Mouse (Mus musculus) hindbrain, embryonic 12.5 days (tissue): ENCODE data around the gene Dclre1c. TPM values are rescaled to one million over a fixed set of nuclear protein-coding genes. Genes with fewer than 3 reads are reported as not detected.
"Not testable (repeated sequence)": the region's sequence is repeated elsewhere in the genome, so short reads cannot be mapped to it uniquely, and the experiment has no call there.

Experiments used
- ATAC-seq: fragments of 200-750 bp; cut with Nextera tagmentation; 2 replicates; pipeline ENCODE4 v1.8.0; 2017; ENCODE audit warnings: moderate TSS enrichment; ENCODE audit not compliant: low FRiP score
- H3K27ac ChIP-seq: fragments of 300-500 bp; sonication (generic); 2 replicates; pipeline ENCODE4 v1.5.1; 2016; ENCODE audit warnings: mild to moderate bottlenecking
- H3K27me3 ChIP-seq: fragments of 300-500 bp; sonication (generic); 2 replicates; pipeline ENCODE4 v1.6.1; 2016; ENCODE audit warnings: mild to moderate bottlenecking
- H3K36me3 ChIP-seq: fragments of 300-500 bp; sonication (generic); 2 replicates; pipeline ENCODE4 v1.6.1; 2016; ENCODE audit warnings: mild to moderate bottlenecking
- H3K4me1 ChIP-seq: fragments of 300-500 bp; sonication (generic); 2 replicates; pipeline ENCODE4 v1.6.1; 2016
- H3K4me2 ChIP-seq: fragments of 300-500 bp; sonication (generic); replicated peaks from 2 replicates; pipeline ENCODE4 v1.6.1; 2016; ENCODE audit warnings: mild to moderate bottlenecking
- H3K4me3 ChIP-seq: fragments of 300-500 bp; sonication (generic); 2 replicates; pipeline ENCODE4 v1.5.1; 2016; ENCODE audit warnings: mild to moderate bottlenecking
- H3K9ac ChIP-seq: fragments of 300-500 bp; sonication (generic); 2 replicates; pipeline ENCODE4 v1.6.1; 2016; ENCODE audit warnings: mild to moderate bottlenecking, moderate library complexity
- H3K9me3 ChIP-seq: fragments of 300-500 bp; sonication (generic); replicated peaks from 2 replicates; pipeline ENCODE4 v1.6.1; 2016; ENCODE audit warnings: mild to moderate bottlenecking
- WGBS: fragments of 180-500 bp; shearing (Covaris S2); methylation state at CpG from one replicate; pipeline ENCODE4 v1.1.7; 2016; 5-methylcytosine and 5-hydroxymethylcytosine counted together
- polyA plus RNA-seq: library from polyadenylated mRNA; unstranded; fragments of >200 nt; fragmentation: Nextera tagmentation; extraction: Ambion mirVana; gene quantifications from 2 replicates; pipeline ENCODE4 v1.2.1, GENCODE M21; 2016

Gene Dclre1c
- 10.0 and 10.1 TPM in 2 replicates for polyA plus RNA-seq

GRCm38 (mm10) chr2:3423841-3424578 is at the start of gene Dclre1c:
Gene Dclre1c, plus strand, starts transcription at chr2:3424131.
- Histone ChIP-seq H3K36me3 (no peaks in the 10 kb centered on the region), H3K9me3 (no peaks in the 10 kb centered on the region), H3K4me2 (peak within 1 kb of the TSS; percentile 91), H3K9ac (peak within 1 kb of the TSS; percentile 73), H3K4me1 (peaks cover 15% of the 10 kb centered on the region), H3K27ac (no peak within 1 kb of the TSS), H3K27me3 (no peaks in the 10 kb centered on the region), H3K4me3 (peak within 1 kb of the TSS; percentile 74)
- WGBS: 1% methylated on average over 29 of the region's 29 CpGs
- peak; percentile 97 for ATAC-seq

DNA sequence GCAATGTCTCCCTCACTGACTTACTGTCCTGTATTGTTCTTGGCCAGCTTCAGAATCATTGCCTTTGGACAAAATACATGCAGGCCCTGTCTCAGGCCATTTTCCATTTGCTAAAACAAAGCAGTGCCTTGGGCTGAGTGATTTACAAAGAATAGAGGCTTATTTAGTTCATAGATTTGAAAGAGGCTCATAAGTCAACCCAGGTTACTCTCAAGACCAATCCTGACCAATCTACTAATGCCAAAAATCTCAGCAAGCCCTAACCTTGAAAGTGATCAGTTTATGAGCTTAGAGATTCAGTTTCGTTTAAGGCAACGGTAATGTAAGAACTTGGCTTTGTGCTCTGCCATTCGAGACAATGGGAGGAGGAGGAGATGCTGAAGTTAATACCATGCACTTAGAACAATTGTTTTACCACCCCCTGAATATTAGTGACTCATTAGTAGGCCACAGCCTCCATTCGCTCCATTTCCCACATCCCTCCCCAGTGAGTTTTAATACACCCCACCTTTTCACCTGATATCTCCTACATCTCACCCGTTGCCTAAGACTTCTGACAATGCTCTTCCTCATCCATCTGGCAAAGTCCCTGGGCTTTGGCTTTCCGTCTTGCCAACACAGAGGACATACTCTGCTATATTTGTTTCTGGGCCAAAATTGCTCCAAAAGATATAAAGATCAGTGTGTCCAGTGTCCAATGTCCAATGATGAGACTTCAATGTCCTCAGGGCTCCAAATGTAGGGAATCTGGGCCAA is 36.6 kb upstream of the Dclre1c start:
- 87% methylated on average over 6 of the region's 6 CpGs for WGBS

DNA sequence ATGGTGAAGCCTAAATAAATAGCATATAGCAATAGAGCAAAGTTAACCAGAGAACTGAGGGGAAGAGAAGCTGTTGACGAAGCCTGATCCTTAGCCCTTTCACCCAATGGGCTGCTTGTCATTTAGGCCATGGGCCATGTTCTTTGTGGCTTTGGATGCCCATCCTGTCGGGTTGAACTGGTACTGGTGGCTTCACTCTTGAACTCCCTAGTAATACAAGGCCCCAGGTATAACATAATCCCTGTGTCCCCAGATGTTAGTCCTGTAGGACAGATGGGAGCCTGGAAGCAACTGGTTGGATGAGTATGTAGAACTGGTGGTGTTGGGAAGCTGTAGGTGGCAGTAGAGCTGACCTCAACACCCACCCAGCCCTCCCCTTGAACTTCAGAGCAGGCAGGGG is 32.0 kb upstream of the Dclre1c start:
- no peak overlapping the region for H3K4me2 ChIP-seq
- H3K9ac ChIP-seq: no peak overlapping the region
- H3K9me3 ChIP-seq: no peaks in the 10 kb centered on the region
- H3K4me1 ChIP-seq: no peaks in the 10 kb centered on the region
- no peak overlapping the region for H3K27ac ChIP-seq
- WGBS: 74% methylated on average over 2 of the region's 2 CpGs
- H3K27me3 ChIP-seq: no peaks in the 10 kb centered on the region
- H3K4me3 ChIP-seq: no peak overlapping the region
- no peaks in the 10 kb centered on the region for H3K36me3 ChIP-seq
- no peak for ATAC-seq

More for the DNA sequence above, 36.6 kb upstream of the Dclre1c start:
- Histone ChIP-seq H3K9me3 (no peaks in the 10 kb centered on the region), H3K4me2 (no peak overlapping the region), H3K4me3 (no peak overlapping the region), H3K9ac (no peak overlapping the region), H3K36me3 (no peaks in the 10 kb centered on the region), H3K4me1 (no peaks in the 10 kb centered on the region), H3K27me3 (no peaks in the 10 kb centered on the region), H3K27ac (no peak overlapping the region)
- no peak for ATAC-seq

- not testable (repeated sequence) for H3K27ac ChIP-seq, H3K9ac ChIP-seq, H3K9me3 ChIP-seq, ATAC-seq, H3K4me3 ChIP-seq, H3K4me2 ChIP-seq, H3K4me1 ChIP-seq, H3K36me3 ChIP-seq, H3K27me3 ChIP-seq
- 67% methylated on average over 10 of the region's 10 CpGs for WGBS
Measured at GRCm38 (mm10) chr2:3397110-3397509, 26.8 kb upstream of the Dclre1c start, which contains the start of gene Olah. Gene Olah, minus strand, starts transcription at chr2:3397210.

DNA sequence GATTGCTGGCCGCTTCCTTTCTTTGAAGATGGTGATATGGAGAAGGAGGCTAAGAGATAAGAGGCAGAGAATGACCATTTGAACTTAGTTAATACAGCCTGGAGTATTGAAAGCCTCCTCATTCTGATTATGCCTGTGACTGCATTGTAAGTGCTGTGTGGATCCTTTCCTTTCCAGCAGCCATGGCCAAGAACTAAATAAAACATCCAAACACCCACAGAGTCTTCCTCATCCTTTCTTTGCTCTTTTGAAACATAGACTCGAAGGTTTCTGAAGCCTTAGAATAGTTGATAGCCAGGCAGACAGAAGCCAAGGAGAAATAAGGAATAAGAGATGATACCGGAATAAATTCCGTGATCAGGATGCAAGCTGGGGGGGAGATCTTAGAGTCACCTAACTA is 17.9 kb upstream of the Dclre1c start:
- WGBS: 88% methylated on average over 4 of the region's 4 CpGs
- H3K27ac ChIP-seq: no peak overlapping the region
- no peak overlapping the region for H3K9ac ChIP-seq

DNA sequence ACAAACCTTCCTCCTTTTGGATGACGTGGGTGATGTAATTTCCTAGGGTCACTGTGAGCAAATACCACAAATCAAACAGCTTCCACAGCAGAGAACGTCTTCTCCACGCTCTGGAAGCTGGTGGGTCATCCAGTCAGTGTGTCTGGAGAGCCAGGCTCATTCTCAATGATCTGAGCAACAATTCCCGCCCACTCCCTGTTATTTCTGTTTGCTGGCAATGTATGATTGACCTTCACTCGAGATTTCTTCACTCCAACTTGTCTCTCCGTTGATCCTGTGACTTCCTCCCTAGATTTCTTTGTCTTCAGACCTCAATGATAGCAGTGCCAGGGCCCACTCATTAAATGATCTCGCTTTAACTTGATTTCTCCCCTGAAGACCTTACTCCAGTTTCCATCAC is 16.2 kb upstream of the Dclre1c start:
- 82% methylated on average over 7 of the region's 7 CpGs for WGBS
- ATAC-seq: no peak

More for the DNA sequence above, 17.9 kb upstream of the Dclre1c start:
- H3K4me3 ChIP-seq: no peak overlapping the region
- H3K4me1 ChIP-seq: no peaks in the 10 kb centered on the region
- no peaks in the 10 kb centered on the region for H3K27me3 ChIP-seq
- no peak for ATAC-seq
- H3K9me3 ChIP-seq: no peaks in the 10 kb centered on the region
- H3K36me3 ChIP-seq: no peaks in the 10 kb centered on the region
- no peak overlapping the region for H3K4me2 ChIP-seq

GRCm38 (mm10) chr2:3414241-3414640 is 9.7 kb upstream of the Dclre1c start:
- no peak for ATAC-seq
- 37% methylated on average over 4 of the region's 4 CpGs for WGBS

More for the DNA sequence above, 16.2 kb upstream of the Dclre1c start:
- no peaks in the 10 kb centered on the region for H3K4me1 ChIP-seq
- no peak overlapping the region for H3K27ac ChIP-seq
- no peak overlapping the region for H3K4me3 ChIP-seq
- H3K9ac ChIP-seq: no peak overlapping the region
- H3K9me3 ChIP-seq: no peaks in the 10 kb centered on the region
- H3K27me3 ChIP-seq: no peaks in the 10 kb centered on the region
- no peaks in the 10 kb centered on the region for H3K36me3 ChIP-seq
- no peak overlapping the region for H3K4me2 ChIP-seq

DNA sequence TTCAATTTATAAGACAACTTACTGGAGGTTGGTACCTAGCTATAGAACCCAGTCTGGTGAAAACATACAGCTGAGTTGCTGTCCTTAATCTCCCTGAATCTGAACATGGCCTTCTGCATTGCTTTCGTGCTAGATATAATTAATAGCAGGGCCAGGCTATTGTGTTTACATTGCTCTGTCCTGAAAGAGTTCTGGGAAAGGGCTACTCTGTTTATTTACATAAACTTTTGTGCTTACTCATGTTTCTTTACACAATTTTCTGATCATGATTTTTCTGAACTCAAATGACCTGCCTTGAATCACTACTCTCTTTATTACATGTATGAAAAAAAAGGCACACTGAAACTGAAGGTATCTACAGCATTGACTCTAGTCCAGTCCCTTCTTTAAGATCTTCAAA is 8.3 kb upstream of the Dclre1c start:
- Histone ChIP-seq H3K27me3 (peaks cover 12% of the 10 kb centered on the region), H3K9me3 (no peaks in the 10 kb centered on the region), H3K9ac (no peak overlapping the region), H3K4me3 (no peak overlapping the region), H3K36me3 (no peaks in the 10 kb centered on the region), H3K27ac (no peak overlapping the region), H3K4me1 (peaks cover 10% of the 10 kb centered on the region; the same call in 1 of the 2 replicates), H3K4me2 (no peak overlapping the region)
- ATAC-seq: no peak
- 59% methylated on average over 1 of the region's 1 CpGs for WGBS

More at GRCm38 (mm10) chr2:3414241-3414640, 9.7 kb upstream of the Dclre1c start:
- H3K4me3 ChIP-seq: no peak overlapping the region
- H3K36me3 ChIP-seq: no peaks in the 10 kb centered on the region
- H3K27me3 ChIP-seq: peaks cover 12% of the 10 kb centered on the region
- no peak overlapping the region for H3K4me2 ChIP-seq
- H3K9ac ChIP-seq: no peak overlapping the region
- no peaks in the 10 kb centered on the region for H3K9me3 ChIP-seq
- no peak overlapping the region for H3K27ac ChIP-seq
- H3K4me1 ChIP-seq: 0 out of 2 replicates have a peak, but pooled peaks cover 2% of the 10 kb centered on the region

- no peaks in the 10 kb centered on the region for H3K9me3 ChIP-seq
- H3K4me2 ChIP-seq: peak overlapping the region; percentile 74
- peak overlapping the region; percentile 60 for H3K9ac ChIP-seq
- no peaks in the 10 kb centered on the region for H3K36me3 ChIP-seq
- H3K27ac ChIP-seq: no peak overlapping the region
- ATAC-seq: peak; percentile 95
- 2% methylated on average over 38 of the region's 38 CpGs for WGBS
- peak overlapping the region; percentile 48 for H3K4me3 ChIP-seq
- H3K27me3 ChIP-seq: peaks cover 12% of the 10 kb centered on the region
- peaks cover 10% of the 10 kb centered on the region; the same call in 1 of the 2 replicates for H3K4me1 ChIP-seq
Measured at GRCm38 (mm10) chr2:3418883-3419431, 5.0 kb upstream of the Dclre1c start.

DNA sequence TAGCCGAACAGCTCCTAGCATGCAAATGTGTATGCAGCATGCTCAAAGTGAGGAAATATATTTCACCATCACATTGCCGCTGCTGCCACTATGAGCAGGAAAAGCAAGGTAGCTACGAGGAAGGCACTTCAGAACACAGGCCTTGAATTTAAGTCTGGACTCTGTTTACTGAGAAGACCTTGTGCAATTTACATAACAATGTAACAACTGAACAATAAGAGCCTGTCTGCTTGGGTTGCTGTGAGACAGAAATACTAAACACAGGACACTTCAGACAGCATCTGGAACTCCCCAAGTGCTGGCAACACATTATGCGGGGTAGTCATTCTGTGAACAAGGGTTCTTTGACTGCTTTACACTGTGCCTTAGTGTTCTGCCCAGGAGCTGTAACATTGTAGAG is 3.8 kb upstream of the Dclre1c start:
- H3K4me2 ChIP-seq: no peak overlapping the region
- H3K27me3 ChIP-seq: peaks cover 12% of the 10 kb centered on the region
- H3K9me3 ChIP-seq: no peaks in the 10 kb centered on the region
- 0 out of 2 replicates have a peak, but pooled peaks have one; percentile 5 for ATAC-seq
- no peak overlapping the region for H3K4me3 ChIP-seq
- H3K27ac ChIP-seq: peak overlapping the region; percentile 40; the same call in 1 of the 2 replicates
- H3K36me3 ChIP-seq: no peaks in the 10 kb centered on the region
- 38% methylated on average over 4 of the region's 4 CpGs for WGBS
- H3K9ac ChIP-seq: no peak overlapping the region
- peaks cover 18% of the 10 kb centered on the region for H3K4me1 ChIP-seq

- H3K36me3 ChIP-seq: no peaks in the 10 kb centered on the region
- peak within 1 kb of the TSS; percentile 91 for H3K4me2 ChIP-seq
- no peak for ATAC-seq
- no peaks in the 10 kb centered on the region for H3K9me3 ChIP-seq
- H3K9ac ChIP-seq: no peak within 1 kb of the TSS
- H3K27ac ChIP-seq: no peak within 1 kb of the TSS
- no peak within 1 kb of the TSS for H3K4me3 ChIP-seq
- H3K4me1 ChIP-seq: peaks cover 18% of the 10 kb centered on the region
- WGBS: 72% methylated on average over 3 of the region's 3 CpGs
- H3K27me3 ChIP-seq: peaks cover 3% of the 10 kb centered on the region; the same call in 1 of the 2 replicates
Measured at GRCm38 (mm10) chr2:3422548-3422947, 1.4 kb upstream of the Dclre1c start, which contains the start of gene Meig1. Gene Meig1, minus strand, starts transcription at chr2:3422648.

DNA sequence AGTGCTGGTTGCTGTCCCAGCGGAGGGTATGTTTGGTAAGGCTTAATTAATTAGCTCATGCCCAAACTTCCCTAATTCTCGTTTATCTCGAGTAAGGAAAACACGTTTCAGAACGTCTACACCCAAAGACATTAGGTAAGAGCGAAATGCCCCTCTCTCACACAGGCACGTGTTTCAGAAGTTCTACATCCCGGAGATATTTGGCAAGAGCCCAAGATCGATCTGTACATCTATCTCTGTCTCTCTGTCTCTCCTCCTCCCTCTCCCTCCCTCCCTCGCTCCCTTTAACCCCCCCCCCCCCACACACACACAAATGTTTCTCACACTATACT is 614 bp downstream of the Dclre1c start:
- Histone ChIP-seq H3K4me1 (peaks cover 15% of the 10 kb centered on the region), H3K4me2 (peak overlapping the region; percentile 91), H3K9me3 (no peaks in the 10 kb centered on the region), H3K27me3 (no peaks in the 10 kb centered on the region), H3K4me3 (peak overlapping the region; percentile 74), H3K36me3 (no peaks in the 10 kb centered on the region), H3K9ac (peak overlapping the region; percentile 73), H3K27ac (no peak overlapping the region)
- 15% methylated on average over 9 of the region's 10 CpGs for WGBS
- peak; percentile 2; the same call in 1 of the 2 replicates for ATAC-seq
